Mouse (Mus musculus): ENCODE results near the gene Aifm3. TPM values are rescaled to one million over a fixed set of nuclear protein-coding genes. Genes with fewer than 3 reads are reported as not detected.

Gene Aifm3
- 0.99 TPM for polyA plus RNA-seq (2014; fragmentation: Illumina TruSeq; extraction: RNeasy Lipid Tissue Mini Kit (QIAGEN cat#74804); ENCODE audit: insufficient read depth, low read depth, low replicate concordance)

GRCm38 (mm10) chr16:17489469-17490111, at the start of gene Aifm3:
Gene Aifm3, plus strand, starts transcription at chr16:17489611.

GRCm38 (mm10) chr16:17451541-17452372, 37.7 kb upstream of the Aifm3 start, which contains the start of gene Crkl:
Gene Crkl, plus strand, starts transcription at chr16:17451987.

GRCm38 (mm10) chr16:17508546-17509239, 19.3 kb downstream of the Aifm3 start, which contains the start of gene Lztr1:
Gene Lztr1, plus strand, starts transcription at chr16:17508688.

GRCm38 (mm10) chr16:17530640-17531288, 41.4 kb downstream of the Aifm3 start, which contains the start of gene Thap7:
Gene Thap7, minus strand, starts transcription at chr16:17531136.

Other genes with a start within 250 kb of the Aifm3 start
- gene Tmem191c, start 213.5 kb upstream of the Aifm3 start, polyA plus RNA-seq (2014; fragmentation: Illumina TruSeq; extraction: RNeasy Lipid Tissue Mini Kit (QIAGEN cat#74804); ENCODE audit: insufficient read depth, low read depth, low replicate concordance) = 3.7 TPM
- gene Serpind1, start 158.2 kb upstream of the Aifm3 start, polyA plus RNA-seq (2014; fragmentation: Illumina TruSeq; extraction: RNeasy Lipid Tissue Mini Kit (QIAGEN cat#74804); ENCODE audit: insufficient read depth, low read depth, low replicate concordance) = 1.6 TPM
- gene Snap29, start 83.6 kb upstream of the Aifm3 start, polyA plus RNA-seq (2014; fragmentation: Illumina TruSeq; extraction: RNeasy Lipid Tissue Mini Kit (QIAGEN cat#74804); ENCODE audit: insufficient read depth, low read depth, low replicate concordance) = 15.6 TPM
- 34.8 TPM for gene Pi4ka, start 83.3 kb upstream of the Aifm3 start, polyA plus RNA-seq (2014; fragmentation: Illumina TruSeq; extraction: RNeasy Lipid Tissue Mini Kit (QIAGEN cat#74804); ENCODE audit: insufficient read depth, low read depth, low replicate concordance)
- gene Crkl, start 37.6 kb upstream of the Aifm3 start, polyA plus RNA-seq (2014; fragmentation: Illumina TruSeq; extraction: RNeasy Lipid Tissue Mini Kit (QIAGEN cat#74804); ENCODE audit: insufficient read depth, low read depth, low replicate concordance) = 12.3 TPM
- 42.2 TPM for gene Lztr1, start 19.1 kb downstream of the Aifm3 start, polyA plus RNA-seq (2014; fragmentation: Illumina TruSeq; extraction: RNeasy Lipid Tissue Mini Kit (QIAGEN cat#74804); ENCODE audit: insufficient read depth, low read depth, low replicate concordance)
- gene Thap7, start 41.5 kb downstream of the Aifm3 start, polyA plus RNA-seq (2014; fragmentation: Illumina TruSeq; extraction: RNeasy Lipid Tissue Mini Kit (QIAGEN cat#74804); ENCODE audit: insufficient read depth, low read depth, low replicate concordance) = 28.1 TPM
- 5.4 TPM for gene Lrrc74b, start 71.6 kb downstream of the Aifm3 start, polyA plus RNA-seq (2014; fragmentation: Illumina TruSeq; extraction: RNeasy Lipid Tissue Mini Kit (QIAGEN cat#74804); ENCODE audit: insufficient read depth, low read depth, low replicate concordance)
- gene P2rx6, start 72.3 kb downstream of the Aifm3 start, polyA plus RNA-seq (2014; fragmentation: Illumina TruSeq; extraction: RNeasy Lipid Tissue Mini Kit (QIAGEN cat#74804); ENCODE audit: insufficient read depth, low read depth, low replicate concordance) = 5.4 TPM
- 10.1 TPM for gene Slc7a4, start 93.6 kb downstream of the Aifm3 start, polyA plus RNA-seq (2014; fragmentation: Illumina TruSeq; extraction: RNeasy Lipid Tissue Mini Kit (QIAGEN cat#74804); ENCODE audit: insufficient read depth, low read depth, low replicate concordance)
- 7.3 TPM for gene Smpd4, start 129.7 kb downstream of the Aifm3 start, polyA plus RNA-seq (2014; fragmentation: Illumina TruSeq; extraction: RNeasy Lipid Tissue Mini Kit (QIAGEN cat#74804); ENCODE audit: insufficient read depth, low read depth, low replicate concordance)
- gene Ccdc74a, start 156.9 kb downstream of the Aifm3 start, polyA plus RNA-seq (2014; fragmentation: Illumina TruSeq; extraction: RNeasy Lipid Tissue Mini Kit (QIAGEN cat#74804); ENCODE audit: insufficient read depth, low read depth, low replicate concordance) = 5.2 TPM
- gene Med15, start 243.3 kb downstream of the Aifm3 start, polyA plus RNA-seq (2014; fragmentation: Illumina TruSeq; extraction: RNeasy Lipid Tissue Mini Kit (QIAGEN cat#74804); ENCODE audit: insufficient read depth, low read depth, low replicate concordance) = 16.6 TPM

Measured in lung, adult 10 weeks (tissue).